Mouse (Mus musculus) midbrain, embryonic 10.5 days (tissue): ENCODE measurements around the gene Nipal3. TPM values are rescaled to one million over a fixed set of nuclear protein-coding genes. Genes with fewer than 3 reads are reported as not detected.

Experiments
- microRNA counts: library from miRNA; unstranded; fragments of <30 nt; microRNA quantifications from one replicate; lab custom pipeline; 2017
- microRNA-seq: library from miRNA; unstranded; fragments of <30 nt; microRNA quantifications from one replicate; pipeline ENCODE4, GENCODE M21; 2017
- polyA plus RNA-seq: library from polyadenylated mRNA; unstranded; fragments of >200 nt; fragmentation: Nextera tagmentation; extraction: Ambion mirVana; gene quantifications from 2 replicates; pipeline ENCODE4 v1.2.1, GENCODE M21; 2016

The Nipal3 gene
- polyA plus RNA-seq, 1 experiment from 2014 or later: 2.1 TPM

MicroRNAs within 50 kb of the gene (microRNA counts, 519-probe panel; counts per million panel counts)
- microRNA mmu-miR-700 (lab: Ali Mortazavi, UCI): not detected

Small RNA genes lying within 50 kb of the gene (microRNA-seq; reads per million reads assigned to microRNA genes)
- not detected for gene Gm25317
- 309 reads per million, percentile 64 among the genes with 10 or more reads in this experiment for gene Mir700

Other genes starting within 250 kb of the Nipal3 start
- gene Clic4, start 222.2 kb downstream of the Nipal3 start, polyA plus RNA-seq: 224 and 229 TPM in 2 replicates
- 222 and 230 TPM in 2 replicates for gene Srrm1, start 141.7 kb downstream of the Nipal3 start, polyA plus RNA-seq
- 0.36 and 0.57 TPM in 2 replicates for gene Ncmap, start 96.8 kb downstream of the Nipal3 start, polyA plus RNA-seq
- gene Rcan3, start 61.2 kb downstream of the Nipal3 start, polyA plus RNA-seq: 9.4 and 10.3 TPM in 2 replicates
- gene Stpg1, start 248 bp downstream of the Nipal3 start, polyA plus RNA-seq: 0.32 and 0.42 TPM in 2 replicates
- gene Grhl3, start 78.6 kb upstream of the Nipal3 start, polyA plus RNA-seq: 1.3 and 2.5 TPM in 2 replicates
- gene Ifnlr1, start 191.2 kb upstream of the Nipal3 start, polyA plus RNA-seq: 0.10 and 0.21 TPM in 2 replicates
- gene Il22ra1, start 233.1 kb upstream of the Nipal3 start, polyA plus RNA-seq: not detected in 2 replicates